Mouse (Mus musculus): ENCODE measurements at regions not wholly inside any gene's neighbourhood (a gene's known extent, or its start where the extent isn't known, plus 50 kb on each side); places are given as distances from the start of the nearest gene placed in this dataset.

- no peak for ATAC-seq (ENCODE audit: borderline replicate concordance, extremely low read depth, low FRiP score, low TSS enrichment)
- H3K4me2 ChIP-seq = no peak overlapping the region
These were observed 160.8 kb downstream of the Zfp706 start for GRCm38 (mm10) chr15:36846806-36847205.

More at GRCm38 (mm10) chr15:36846806-36847205, 160.8 kb downstream of the Zfp706 start:
- Histone ChIP-seq H3K9ac (no peak overlapping the region), H3K4me1 (peaks cover 30% of the 10 kb centered on the region), H3K36me3 (no peaks in the 10 kb centered on the region), H3K9me3 (no peaks in the 10 kb centered on the region), H3K4me3 (no peak overlapping the region), H3K27me3 (no peaks in the 10 kb centered on the region), H3K27ac (no peak overlapping the region)
- WGBS = 68% methylated on average over 9 of the region's 9 CpGs

All from lung, embryonic 15.5 days (tissue).